Mouse (Mus musculus) gastrocnemius, adult 8-10 months (tissue): ENCODE results near the gene Tstd1. TPM values are rescaled to one million over a fixed set of nuclear protein-coding genes. Genes with fewer than 3 reads are reported as not detected.

Source experiments
- DNase-seq, 2 experiments: peaks; one replicate each; pipeline ENCODE4 v3.0.0; 2022; ENCODE audit warnings: low spot score in 2 of 2
- total RNA-seq, 4 experiments: library from RNA; stranded (reverse); gene quantifications; 2 replicates each; pipeline ENCODE4 v1.2.4; 2022

The Tstd1 gene
- total RNA-seq, 4 experiments from 2014 or later = 0.51 to 0.58 TPM; not detected in 2

GRCm38 (mm10) chr1:171413608-171414007 lies 5.1 kb upstream of the Tstd1 start:
- no peak for DNase-seq

- DNase-seq = no peak
These were observed 715 bp downstream of the Tstd1 start for GRCm38 (mm10) chr1:171419291-171419882.

GRCm38 (mm10) chr1:171419905-171420304 lies 1.2 kb downstream of the Tstd1 start:
- no peak for DNase-seq

GRCm38 (mm10) chr1:171422504-171423095 lies 3.9 kb downstream of the Tstd1 start:
- no peak for DNase-seq

GRCm38 (mm10) chr1:171424638-171425037 lies 6.0 kb downstream of the Tstd1 start:
- DNase-seq = no peak

- no peak for DNase-seq
These were observed 6.5 kb downstream of the Tstd1 start for GRCm38 (mm10) chr1:171425126-171425525.

- no peak for DNase-seq
These were observed 13.5 kb downstream of the Tstd1 start for GRCm38 (mm10) chr1:171432158-171432557.

- DNase-seq = no peak
These were observed 16.7 kb downstream of the Tstd1 start for GRCm38 (mm10) chr1:171435288-171435814.

- no peak for DNase-seq
These were observed 17.3 kb downstream of the Tstd1 start for GRCm38 (mm10) chr1:171435974-171436373.

- DNase-seq = peak; percentile 16 to 30
These were observed 18.8 kb downstream of the Tstd1 start, which contains the start of gene F11r for GRCm38 (mm10) chr1:171437264-171438013. Gene F11r, plus strand, starts transcription at chr1:171437535.

GRCm38 (mm10) chr1:171438014-171438670 lies 19.5 kb downstream of the Tstd1 start:
- DNase-seq = no peak

GRCm38 (mm10) chr1:171439072-171439471 lies 20.4 kb downstream of the Tstd1 start:
- DNase-seq = no peak

GRCm38 (mm10) chr1:171440025-171440725 lies 21.5 kb downstream of the Tstd1 start:
- peak in 1 of 2 experiments; percentile 8 for DNase-seq

- DNase-seq = no peak
These were observed 23.1 kb downstream of the Tstd1 start for GRCm38 (mm10) chr1:171441466-171442412.

- DNase-seq = no peak
These were observed 23.7 kb downstream of the Tstd1 start for GRCm38 (mm10) chr1:171442413-171442760.

GRCm38 (mm10) chr1:171445050-171445449 lies 26.4 kb downstream of the Tstd1 start:
- no peak for DNase-seq

- DNase-seq = no peak
These were observed 28.2 kb downstream of the Tstd1 start for GRCm38 (mm10) chr1:171446854-171447253.

GRCm38 (mm10) chr1:171447692-171448091 lies 29.0 kb downstream of the Tstd1 start:
- no peak for DNase-seq

GRCm38 (mm10) chr1:171450062-171450461 lies 31.4 kb downstream of the Tstd1 start:
- no peak for DNase-seq

- no peak for DNase-seq
These were observed 32.3 kb downstream of the Tstd1 start for GRCm38 (mm10) chr1:171451001-171451400.
